Mouse (Mus musculus) lung, adult 10 weeks (tissue): ENCODE data around the gene Bhlha9. TPM values are rescaled to one million over a fixed set of nuclear protein-coding genes. Genes with fewer than 3 reads are reported as not detected.

Experiments
- polyA plus RNA-seq: library from polyadenylated mRNA; stranded (reverse); fragments of 350-450 nt; fragmentation: Illumina TruSeq; extraction: RNeasy Lipid Tissue Mini Kit (QIAGEN cat#74804); gene quantifications from one replicate; pipeline ENCODE4 v1.2.3, GENCODE M21; 2014; ENCODE audit warnings: low read depth, low replicate concordance; ENCODE audit not compliant: insufficient read depth

Bhlha9 gene
- polyA plus RNA-seq: not detected

DNA sequence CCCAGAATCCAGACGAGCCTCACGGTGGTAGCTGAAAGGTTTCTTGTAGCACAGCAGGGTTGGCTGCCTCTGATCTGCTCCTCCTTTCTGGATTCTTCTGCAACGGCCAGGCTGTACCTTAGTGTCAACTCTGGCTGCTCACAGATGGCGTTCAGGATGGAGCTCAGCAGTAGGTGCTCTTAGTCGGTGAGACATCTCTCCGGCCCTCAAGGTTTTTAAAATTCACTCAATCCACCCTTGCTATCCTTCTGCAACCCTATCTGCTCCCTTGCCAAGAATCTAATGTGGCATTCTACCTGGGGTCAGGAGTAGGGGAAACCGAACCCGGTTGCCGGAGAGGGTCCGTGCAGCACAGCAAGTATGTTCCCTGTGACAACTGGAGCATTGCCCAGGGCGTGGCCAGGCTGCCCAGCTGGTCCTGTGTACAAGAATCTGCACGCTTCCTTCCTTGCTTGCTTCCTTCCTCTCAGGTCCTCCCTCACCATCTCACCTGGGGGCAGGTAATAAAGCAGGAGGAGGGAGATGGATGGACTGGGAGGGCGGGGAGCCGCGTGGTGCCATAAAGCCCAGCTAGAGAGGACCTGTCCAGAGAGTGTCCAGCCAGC, at the start of gene Bhlha9:
Bhlha9 (plus strand) TSS at position 600 of the 605 bp plus-strand sequence.

DNA sequence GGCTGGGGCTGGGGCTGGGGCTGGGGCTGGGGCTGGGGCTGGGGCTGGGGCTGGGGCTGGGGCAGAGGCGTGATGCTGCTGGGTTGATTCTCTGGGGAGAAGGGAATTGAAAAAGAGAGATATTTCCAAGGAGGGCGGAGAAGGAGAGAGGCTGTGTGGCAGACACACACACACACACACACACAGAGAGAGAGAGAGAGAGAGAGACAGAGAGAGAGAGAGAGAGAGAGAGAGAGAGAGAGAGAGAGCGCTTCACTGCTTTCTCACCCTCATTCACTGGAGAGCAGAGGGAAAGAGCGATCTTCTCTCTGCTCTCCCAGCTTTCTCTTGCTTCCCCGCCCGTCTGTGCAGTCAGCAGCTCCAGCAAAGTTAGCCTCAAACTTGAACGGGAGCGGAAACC, 7.2 kb downstream of the Bhlha9 start, which contains the start of gene Trarg1:
Trarg1 (plus strand) TSS at position 301 of the 400 bp plus-strand sequence.

Other genes with a start within 250 kb of the Bhlha9 start
- gene Abr, start 50.2 kb upstream of the Bhlha9 start, polyA plus RNA-seq: 15.2 TPM
- 6.4 TPM for gene Trarg1, start 7.3 kb downstream of the Bhlha9 start, polyA plus RNA-seq
- 12.2 TPM for gene Gosr1, start 91.1 kb downstream of the Bhlha9 start, polyA plus RNA-seq
- 22.7 TPM for gene Cpd, start 174.5 kb downstream of the Bhlha9 start, polyA plus RNA-seq
- 0.58 TPM for gene Tmigd1, start 229.7 kb downstream of the Bhlha9 start, polyA plus RNA-seq